Mouse (Mus musculus) heart, adult 2 months (tissue): ENCODE results near the gene Capn5.

Source experiments
- CTCF ChIP-seq: fragments of 200-600 bp; IDR thresholded peaks from 2 replicates; pipeline ENCODE4 v1.8.1; 2022; ENCODE audit warnings: antibody characterized with exemption, mild to moderate bottlenecking, moderate library complexity
- EP300 ChIP-seq: fragments of 200-500 bp; IDR thresholded peaks from 2 replicates; pipeline ENCODE4 v1.6.1; 2011; ENCODE audit warnings: low read depth, low read length, control low read depth; ENCODE audit not compliant: insufficient read depth
- POLR2A ChIP-seq: fragments of 200-500 bp; IDR thresholded peaks from 2 replicates; pipeline ENCODE4 v1.6.1; 2011; ENCODE audit warnings: mild to moderate bottlenecking, low read depth, low read length, control low read depth; ENCODE audit not compliant: insufficient read depth

DNA sequence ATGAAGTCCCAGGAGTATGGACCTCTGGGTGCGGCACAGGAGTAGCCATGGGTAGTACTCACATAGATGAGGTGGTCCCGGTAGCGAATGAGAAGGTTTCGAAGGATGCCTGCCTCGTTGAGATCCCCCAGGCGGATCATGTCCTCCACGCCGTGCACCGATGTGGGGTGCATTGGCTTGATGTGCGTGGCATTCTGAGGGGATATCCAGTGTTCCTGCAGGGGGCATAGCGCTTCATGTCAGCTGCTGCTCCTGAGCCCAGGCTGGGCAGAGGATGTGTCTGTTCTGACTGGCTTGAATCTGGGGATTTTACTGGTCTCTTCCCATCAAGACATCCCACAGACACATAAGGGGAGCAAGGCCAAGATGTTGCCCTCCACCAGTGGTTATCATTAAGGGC is 75.6 kb downstream of the Capn5 start:
- TF ChIP-seq CTCF (no peak), POLR2A (no peak), EP300 (no peak)
